Mouse (Mus musculus) WW6 (cell line): ENCODE data around the gene Tubb1.
A peak's percentile ranks its signal among the peaks of the same experiment; 100 is the strongest.

Source experiments
- DNase-seq: peaks from one replicate; pipeline ENCODE4 v3.0.0-alpha.2; 2013; ENCODE audit warnings: low read depth, low spot score

The Tubb1 gene

GRCm38 (mm10) chr2:174443046-174443445 is 7.4 kb upstream of the Tubb1 start:
- no peak for DNase-seq

GRCm38 (mm10) chr2:174444359-174444758 is 6.1 kb upstream of the Tubb1 start:
- no peak for DNase-seq

GRCm38 (mm10) chr2:174445018-174445417 is 5.5 kb upstream of the Tubb1 start:
- DNase-seq, result no peak

- DNase-seq, result no peak
Observed at GRCm38 (mm10) chr2:174446492-174446891, 4.0 kb upstream of the Tubb1 start.

DNA sequence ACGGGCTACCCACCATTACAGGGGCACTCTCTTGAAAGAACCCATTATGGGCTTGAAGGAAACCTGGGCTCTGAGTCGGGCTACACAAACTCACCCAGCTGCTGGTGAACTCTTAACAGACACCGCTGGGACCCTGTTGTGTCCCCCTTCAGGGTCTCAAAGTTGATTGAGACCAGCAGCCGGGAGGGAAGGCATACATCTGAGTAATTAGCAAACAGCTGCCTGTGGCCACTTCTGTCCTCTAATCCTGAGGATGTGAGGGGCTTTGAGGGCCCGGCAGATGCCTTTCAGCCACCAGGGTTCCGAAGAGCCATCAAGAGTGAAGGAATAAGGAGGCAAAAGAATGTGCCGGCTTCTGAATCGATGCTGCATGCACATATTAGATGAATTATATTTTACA is 3.6 kb upstream of the Tubb1 start:
- no peak for DNase-seq

DNA sequence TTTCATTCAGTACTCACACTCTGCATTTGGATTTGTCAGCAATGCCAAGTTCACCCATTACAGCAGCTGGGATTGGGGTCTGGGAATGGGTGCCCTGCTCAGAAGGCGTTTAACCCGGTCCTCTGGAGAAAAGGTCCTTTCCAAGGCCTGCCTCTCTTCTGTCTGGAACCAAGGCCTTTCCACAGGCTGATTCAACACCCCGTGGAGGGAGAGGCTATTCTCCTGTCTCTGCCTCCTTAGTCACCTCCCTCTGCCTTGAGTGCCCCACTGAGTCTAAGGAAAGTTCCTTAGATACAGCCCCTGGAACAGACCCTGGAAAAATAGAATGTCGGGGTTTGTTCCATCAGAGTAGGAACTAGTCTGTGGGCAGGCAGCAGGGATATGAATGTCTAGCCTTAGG is 2.1 kb upstream of the Tubb1 start:
- DNase-seq, result no peak

DNA sequence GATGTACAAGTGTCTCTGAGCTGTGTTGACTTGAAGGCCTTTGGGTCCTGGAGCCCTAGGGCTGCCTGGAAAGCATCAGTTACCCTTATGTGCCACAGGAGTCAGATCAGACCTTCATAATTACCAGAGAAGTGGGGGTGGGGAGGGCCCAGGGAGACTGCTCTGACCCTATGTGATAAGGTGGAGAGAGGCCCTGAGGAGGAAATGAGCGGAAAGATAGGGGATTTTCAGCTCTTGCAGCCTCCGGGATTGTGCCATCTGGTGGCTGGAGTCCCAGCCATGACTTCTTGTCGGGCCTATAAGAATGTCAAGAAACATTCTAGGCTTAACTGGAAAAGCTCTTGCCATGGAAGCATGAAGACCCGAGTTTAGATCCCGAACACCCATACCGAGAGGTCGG is 3.2 kb downstream of the Tubb1 start:
- no peak for DNase-seq

DNA sequence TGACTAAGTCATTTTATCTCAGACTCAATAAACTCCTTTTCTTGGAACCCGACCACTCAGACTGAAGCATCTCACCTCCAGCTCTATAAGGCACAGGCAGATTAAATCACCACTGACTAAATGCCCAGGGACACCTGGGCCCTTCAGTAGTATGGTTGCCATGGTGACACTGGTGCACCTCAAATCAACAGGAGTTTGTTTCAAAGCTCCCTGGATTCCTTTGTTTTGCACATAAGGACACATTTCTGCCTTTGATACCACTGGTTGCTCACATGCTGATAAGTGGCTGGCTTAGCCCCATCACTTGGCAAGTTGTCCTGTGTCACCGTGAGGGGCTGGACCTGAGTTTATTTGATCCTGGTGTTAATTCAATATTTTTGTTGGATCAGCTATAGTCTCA is 8.9 kb downstream of the Tubb1 start:
- DNase-seq, result no peak

GRCm38 (mm10) chr2:174463370-174463769 is 12.9 kb downstream of the Tubb1 start:
- DNase-seq, result no peak

- peak; percentile 86 for DNase-seq
Observed at GRCm38 (mm10) chr2:174463789-174464523, 13.5 kb downstream of the Tubb1 start, which contains the start of gene Atp5e. TSS of gene Atp5e (minus strand) at chr2:174464105.

GRCm38 (mm10) chr2:174470333-174470732 is 19.8 kb downstream of the Tubb1 start:
- DNase-seq, result no peak

DNA sequence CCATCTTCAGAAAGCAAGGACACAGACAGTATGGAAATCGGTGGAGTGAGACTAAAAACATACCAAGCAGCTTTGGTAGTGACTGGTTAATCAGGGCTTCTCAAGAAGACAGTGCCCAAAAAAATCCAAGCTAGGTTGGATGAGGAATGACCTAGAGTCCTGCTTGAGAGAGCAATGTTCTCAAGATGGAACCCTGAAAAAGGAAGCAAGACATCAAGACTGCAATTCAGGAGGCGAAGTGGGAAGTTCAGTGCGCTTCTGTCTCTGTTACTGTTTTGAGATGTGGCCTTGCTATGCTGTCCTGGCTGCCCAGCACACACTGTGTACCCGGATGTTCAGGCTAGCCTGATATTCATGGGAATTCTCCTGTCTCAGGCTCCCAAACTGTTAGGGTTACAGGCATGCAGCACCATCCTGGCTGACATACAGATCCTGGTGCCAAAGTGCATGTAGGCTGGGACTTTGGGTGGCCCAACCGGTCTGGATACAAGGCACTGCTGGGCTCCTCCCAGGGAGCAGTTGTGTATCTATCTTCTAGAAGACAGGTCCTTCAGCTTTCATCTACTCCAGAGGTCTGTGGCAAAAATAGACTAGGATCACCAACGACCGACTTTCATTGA is 20.4 kb downstream of the Tubb1 start:
- DNase-seq, result no peak

DNA sequence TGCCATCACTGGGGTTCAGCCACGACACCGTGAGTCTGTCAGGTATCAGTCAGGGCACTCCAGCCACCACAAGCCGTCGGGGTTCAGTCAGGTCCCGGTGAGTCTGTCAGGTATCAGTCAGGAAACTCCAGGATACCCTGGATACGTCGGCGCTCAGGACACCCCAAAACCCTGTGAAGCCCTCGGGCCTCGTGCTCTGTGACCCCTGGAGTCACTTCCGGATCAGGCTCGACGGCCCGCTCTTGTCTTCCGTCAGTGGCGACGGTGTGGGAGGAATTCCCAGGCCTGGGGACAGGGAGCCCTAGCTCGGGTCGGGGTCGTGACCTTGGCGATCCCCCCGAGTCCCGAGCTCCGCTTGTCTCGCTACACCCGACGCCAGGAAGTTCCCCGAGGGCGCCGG is 21.9 kb downstream of the Tubb1 start:
- DNase-seq, result no peak

- DNase-seq, result peak; percentile 98
Observed at GRCm38 (mm10) chr2:174472818-174473549, 22.5 kb downstream of the Tubb1 start, which contains the start of gene Prelid3b. TSS of gene Prelid3b (minus strand) at chr2:174473081.

DNA sequence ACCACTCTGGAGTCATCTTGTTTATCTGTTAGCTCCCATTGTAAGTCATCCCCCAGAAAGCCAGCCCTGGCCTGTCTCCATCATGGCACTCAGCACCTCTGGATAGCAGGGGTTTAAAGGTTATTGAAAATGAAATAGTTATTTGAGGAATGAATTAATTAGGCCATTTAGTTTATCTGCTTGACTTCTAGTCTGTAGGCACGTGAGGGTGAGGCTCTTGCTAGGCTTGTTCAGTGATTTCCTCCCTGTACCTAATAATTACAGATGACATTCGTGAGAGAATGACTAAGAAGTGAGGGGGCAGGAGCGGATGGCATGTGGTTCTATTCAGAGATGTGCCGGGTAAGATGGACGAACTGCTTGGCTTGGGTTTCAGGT is 23.0 kb downstream of the Tubb1 start:
- no peak for DNase-seq

- no peak for DNase-seq
Observed at GRCm38 (mm10) chr2:174477543-174478319, 27.2 kb downstream of the Tubb1 start.

DNA sequence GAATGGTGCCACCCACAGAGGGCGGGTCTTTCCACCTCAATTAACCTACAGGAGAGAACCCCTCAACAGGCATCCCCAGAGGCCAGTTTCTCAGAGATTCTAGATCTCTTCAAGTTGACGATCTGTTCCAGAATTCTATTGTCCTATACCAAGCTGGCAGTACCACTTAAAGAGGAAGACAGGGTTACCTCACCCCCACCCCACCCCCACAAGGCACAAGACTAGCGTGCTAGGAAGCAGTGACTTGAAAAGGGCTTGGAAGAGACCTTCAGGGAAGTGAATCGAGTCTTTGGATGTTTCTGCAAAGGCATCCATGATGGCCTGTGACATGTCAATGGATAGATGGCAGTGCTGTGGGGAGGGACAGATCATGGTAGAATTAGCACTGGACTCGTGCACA is 28.3 kb downstream of the Tubb1 start:
- no peak for DNase-seq

DNA sequence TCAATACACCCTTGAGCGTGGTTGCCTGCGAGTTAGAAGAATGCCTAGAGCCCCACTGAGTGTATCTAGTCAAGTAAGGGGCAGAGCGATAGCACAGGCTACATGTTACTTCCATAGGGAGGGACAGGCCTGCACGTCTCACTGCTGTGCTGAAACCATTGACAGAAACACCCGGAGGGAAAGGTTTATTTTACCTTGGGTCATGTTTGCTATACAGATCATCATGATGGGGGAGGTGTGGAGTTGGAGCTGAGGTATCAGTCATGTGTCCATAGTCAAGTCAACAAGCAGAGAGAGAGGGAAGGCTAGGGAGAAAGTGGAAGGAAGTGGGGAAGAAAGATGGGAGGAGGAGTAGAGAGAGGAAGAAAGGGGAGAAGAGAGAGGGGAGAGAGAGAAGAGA is 36.5 kb downstream of the Tubb1 start:
- no peak for DNase-seq

- no peak for DNase-seq
Observed at GRCm38 (mm10) chr2:174492858-174493257, 42.4 kb downstream of the Tubb1 start.

DNA sequence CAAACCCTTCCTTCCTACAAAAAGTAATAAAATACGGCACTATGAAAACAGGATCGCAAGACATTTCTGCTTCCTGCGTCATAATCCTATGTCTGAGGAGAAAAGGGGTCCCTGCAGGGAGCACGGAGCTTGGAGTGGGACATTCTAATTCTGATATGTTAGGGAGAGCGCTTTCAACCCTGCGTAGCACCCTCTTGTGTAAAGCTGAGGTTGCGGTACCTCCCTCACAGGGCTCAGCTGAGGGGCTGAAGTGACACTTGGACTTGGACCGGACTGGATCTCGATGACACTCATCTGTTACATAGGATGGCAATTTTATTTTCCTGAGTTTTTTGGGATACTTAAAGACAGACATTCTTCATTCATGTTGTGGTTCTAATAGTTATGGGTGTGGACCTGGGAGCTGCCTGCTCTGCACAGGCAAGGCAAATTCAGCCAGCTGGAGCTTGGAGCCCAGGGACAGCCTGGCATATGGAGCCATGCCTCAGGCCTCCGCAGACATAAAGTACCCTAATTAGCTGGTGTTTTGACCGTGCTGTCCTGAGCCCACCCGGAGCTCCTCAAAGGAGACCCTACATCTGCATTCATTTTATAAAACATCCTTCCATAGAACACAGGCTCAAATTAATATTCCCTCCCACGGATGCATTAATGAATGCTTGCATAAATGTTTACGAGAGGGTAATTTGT is 50.5 kb downstream of the Tubb1 start:
- no peak for DNase-seq

DNA sequence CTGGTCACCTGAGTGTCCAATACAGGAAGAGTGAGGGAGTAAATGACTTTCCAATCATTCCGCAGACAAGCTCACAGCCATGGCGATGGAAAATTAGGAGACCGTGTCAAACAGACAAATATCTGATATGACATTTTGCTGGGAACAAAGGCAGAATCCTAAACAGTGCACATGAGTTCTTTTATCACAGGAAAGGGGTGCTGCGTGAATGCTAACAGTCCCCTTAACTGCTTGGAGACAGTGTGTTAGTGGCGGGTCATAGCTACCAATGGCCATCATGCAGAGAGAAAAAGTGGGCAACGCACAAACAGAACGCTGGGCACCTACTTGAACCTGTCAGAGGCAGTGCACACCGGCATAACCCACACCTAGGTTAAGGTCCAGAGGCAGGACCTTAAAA is 51.0 kb downstream of the Tubb1 start:
- DNase-seq, result no peak
